Mouse (Mus musculus) urinary bladder, adult 2 months (tissue): Measurements from ENCODE around the gene Mcemp1. TPM values are rescaled to one million over a fixed set of nuclear protein-coding genes. Genes with fewer than 3 reads are reported as not detected.

Experiments
- polyA plus RNA-seq: library from polyadenylated mRNA; depleted of rRNA; stranded (reverse); fragments of >200 nt; gene quantifications from 2 replicates; pipeline ENCODE4 v1.2.3, GENCODE M21; 2012; rRNA removed

The Mcemp1 gene
- polyA plus RNA-seq, 1 experiment: 0.39 TPM

Other genes starting within 250 kb of the Mcemp1 start
- 8.5 and 11.1 TPM in 2 replicates for gene Pex11g, start 198.1 kb upstream of the Mcemp1 start, polyA plus RNA-seq
- gene Tex45, start 194.9 kb upstream of the Mcemp1 start, polyA plus RNA-seq: 0.15 and 0.26 TPM in 2 replicates
- 27.5 and 31.0 TPM in 2 replicates for gene Zfp358, start 172.6 kb upstream of the Mcemp1 start, polyA plus RNA-seq
- gene Mcoln1, start 165.3 kb upstream of the Mcemp1 start, polyA plus RNA-seq: 104 and 125 TPM in 2 replicates
- 50.0 and 54.3 TPM in 2 replicates for gene Pnpla6, start 150.4 kb upstream of the Mcemp1 start, polyA plus RNA-seq
- 0.18 and 0.33 TPM in 2 replicates for gene C330021F23Rik, start 97.8 kb upstream of the Mcemp1 start, polyA plus RNA-seq
- 13.3 and 16.1 TPM in 2 replicates for gene Camsap3, start 78.5 kb upstream of the Mcemp1 start, polyA plus RNA-seq
- gene Xab2, start 44.4 kb upstream of the Mcemp1 start, polyA plus RNA-seq: 45.0 and 54.9 TPM in 2 replicates
- 65.2 and 71.8 TPM in 2 replicates for gene Pet100, start 44.2 kb upstream of the Mcemp1 start, polyA plus RNA-seq
- gene Pcp2, start 40.2 kb upstream of the Mcemp1 start, polyA plus RNA-seq: not detected in 2 replicates
- gene Stxbp2, start 34.8 kb upstream of the Mcemp1 start, polyA plus RNA-seq: 135 and 202 TPM in 2 replicates
- 53.8 and 69.7 TPM in 2 replicates for gene Retn, start 10.0 kb upstream of the Mcemp1 start, polyA plus RNA-seq
- 4.6 and 9.2 TPM in 2 replicates for gene Fcor, start 6.6 kb downstream of the Mcemp1 start, polyA plus RNA-seq
- 26.9 and 29.5 TPM in 2 replicates for gene Trappc5, start 10.5 kb downstream of the Mcemp1 start, polyA plus RNA-seq
- 0.12 and 0.13 TPM in 2 replicates for gene Fcer2a, start 28.4 kb downstream of the Mcemp1 start, polyA plus RNA-seq
- 0.08 and 0.29 TPM in 2 replicates for gene Clec4g, start 54.9 kb downstream of the Mcemp1 start, polyA plus RNA-seq
- 7.0 and 8.5 TPM in 2 replicates for gene Cd209a, start 83.2 kb downstream of the Mcemp1 start, polyA plus RNA-seq
- 0.12 and 0.14 TPM in 2 replicates for gene Cd209e, start 188.6 kb downstream of the Mcemp1 start, polyA plus RNA-seq
- 3.1 and 6.7 TPM in 2 replicates for gene Cd209d, start 212.8 kb downstream of the Mcemp1 start, polyA plus RNA-seq